Mouse (Mus musculus) intestine, postnatal 0 days (tissue): ENCODE results near the gene Tmem151a. TPM values are rescaled to one million over a fixed set of nuclear protein-coding genes. Genes with fewer than 3 reads are reported as not detected.
A peak's percentile ranks its signal among the peaks of the same experiment; 100 is the strongest.

Experiments
- ATAC-seq: fragments of 200-750 bp; cut with Nextera tagmentation; 2 replicates; pipeline ENCODE4 v1.8.0; 2017; ENCODE audit warnings: mild to moderate bottlenecking, moderate TSS enrichment, moderate library complexity
- H3K27ac ChIP-seq: fragments of 300-500 bp; sonication (generic); 2 replicates; pipeline ENCODE4 v1.5.1; 2014; ENCODE audit warnings: mild to moderate bottlenecking, low read depth, low read length, moderate library complexity
- H3K27me3 ChIP-seq: fragments of 300-500 bp; sonication (generic); replicated peaks from 2 replicates; pipeline ENCODE4 v1.6.1; 2014; ENCODE audit warnings: low read length, mixed read lengths; ENCODE audit not compliant: control insufficient read depth, insufficient read depth
- H3K36me3 ChIP-seq: fragments of 300-500 bp; sonication (generic); 2 replicates; pipeline ENCODE4 v1.6.1; 2014; ENCODE audit warnings: mild to moderate bottlenecking, moderate library complexity; ENCODE audit not compliant: control insufficient read depth, insufficient read depth
- H3K4me1 ChIP-seq: fragments of 300-500 bp; sonication (generic); replicated peaks from 2 replicates; pipeline ENCODE4 v1.6.1; 2014; ENCODE audit warnings: antibody characterized with exemption, low read length, mixed read lengths; ENCODE audit not compliant: control insufficient read depth, insufficient read depth
- H3K4me2 ChIP-seq: fragments of 300-500 bp; sonication (generic); replicated peaks from 2 replicates; pipeline ENCODE4 v1.6.1; 2014; ENCODE audit warnings: low read depth, mild to moderate bottlenecking, moderate library complexity
- H3K4me3 ChIP-seq: fragments of 300-500 bp; sonication (generic); 2 replicates; pipeline ENCODE4 v1.5.1; 2014; ENCODE audit warnings: low read depth, low read length
- H3K9ac ChIP-seq: fragments of 300-500 bp; sonication (generic); 2 replicates; pipeline ENCODE4 v1.6.1; 2014; ENCODE audit warnings: mild to moderate bottlenecking, low read depth, low read length
- H3K9me3 ChIP-seq: fragments of 300-500 bp; sonication (generic); 2 replicates; pipeline ENCODE4 v1.6.1; 2016; ENCODE audit warnings: mixed run types; ENCODE audit not compliant: control insufficient read depth
- CTCF ChIP-seq: sonication (generic); IDR thresholded peaks from 2 replicates; pipeline ENCODE4 v1.5.1; 2016; ENCODE audit warnings: low read depth, mild to moderate bottlenecking, control low read depth, antibody characterized with exemption, moderate library complexity
- whole genome bisulfite sequencing: fragments of 180-500 bp; shearing (Covaris S2); extraction: QIAGEN DNeasy Blood & Tissue Kit; methylation state at CpG from one replicate; pipeline ENCODE4 v1.1.7; 2014; 5-methylcytosine and 5-hydroxymethylcytosine counted together
- polyA plus RNA-seq: library from polyadenylated mRNA; unstranded; fragments of >200 nt; fragmentation: Nextera tagmentation; extraction: Ambion mirVana; gene quantifications from 2 replicates; pipeline ENCODE4 v1.2.1, GENCODE M21; 2015

Tmem151a gene
- polyA plus RNA-seq, 1 experiment from 2014 or later, result 4.0 TPM

GRCm38 (mm10) chr19:5079279-5079678 is 6.1 kb downstream of the Tmem151a start:
- no peak for ATAC-seq
- Histone ChIP-seq H3K27ac (no peak overlapping the region), H3K4me3 (no peak overlapping the region), H3K9me3 (no peaks in the 10 kb centered on the region), H3K27me3 (peaks cover 37% of the 10 kb centered on the region), H3K4me2 (no peak overlapping the region), H3K4me1 (no peaks in the 10 kb centered on the region), H3K9ac (no peak overlapping the region), H3K36me3 (no peaks in the 10 kb centered on the region)
- 100% methylated on average over 1 of the region's 1 CpGs for WGBS
- TF ChIP-seq CTCF, result peak; percentile 31; the same call in 1 of the 2 replicates

- Histone ChIP-seq H3K9ac (no peak overlapping the region), H3K4me1 (no peaks in the 10 kb centered on the region), H3K27me3 (peaks cover 17% of the 10 kb centered on the region), H3K4me3 (peak overlapping the region; percentile 38; the same call in 1 of the 2 replicates), H3K27ac (no peak overlapping the region), H3K4me2 (peak overlapping the region; percentile 65), H3K9me3 (no peaks in the 10 kb centered on the region), H3K36me3 (no peaks in the 10 kb centered on the region)
- ATAC-seq, result no peak
- TF ChIP-seq CTCF, result no peak
- WGBS, result 18% methylated on average over 5 of the region's 5 CpGs
Measured at GRCm38 (mm10) chr19:5073518-5073917, 11.8 kb downstream of the Tmem151a start.

DNA sequence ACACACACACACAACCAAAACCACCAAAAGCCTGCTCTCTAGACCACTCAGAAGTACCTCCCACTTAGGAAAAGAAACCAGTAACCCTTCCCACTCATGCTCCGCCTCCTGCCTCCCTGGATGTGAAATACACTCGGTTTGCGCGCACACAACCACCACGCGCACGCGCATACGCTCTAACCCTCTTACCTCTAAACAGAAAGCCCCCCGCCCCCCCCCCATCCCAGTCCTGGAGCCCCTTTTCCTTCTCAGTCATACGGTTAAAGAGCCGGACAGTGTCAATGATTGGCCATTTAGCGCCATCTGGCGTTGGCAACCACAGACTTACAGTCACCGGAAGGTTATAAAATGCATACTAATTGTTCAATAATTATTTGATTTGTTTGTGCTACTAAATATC is 12.3 kb downstream of the Tmem151a start:
- ATAC-seq, result no peak
- peaks cover 21% of the 10 kb centered on the region for H3K27me3 ChIP-seq
- H3K27ac ChIP-seq, result no peak overlapping the region
- H3K4me1 ChIP-seq, result no peaks in the 10 kb centered on the region
- H3K9ac ChIP-seq, result no peak overlapping the region
- H3K9me3 ChIP-seq, result no peaks in the 10 kb centered on the region
- TF ChIP-seq CTCF, result peak; percentile 77
- WGBS, result 2% methylated on average over 15 of the region's 15 CpGs
- H3K4me2 ChIP-seq, result peak overlapping the region; percentile 65
- H3K4me3 ChIP-seq, result peak overlapping the region; percentile 38
- H3K36me3 ChIP-seq, result no peaks in the 10 kb centered on the region

GRCm38 (mm10) chr19:5072389-5073019 is 12.8 kb downstream of the Tmem151a start:
- Histone ChIP-seq H3K4me2 (peak overlapping the region; percentile 65), H3K27ac (peak overlapping the region; percentile 6; the same call in 1 of the 2 replicates), H3K27me3 (peaks cover 24% of the 10 kb centered on the region), H3K9me3 (no peaks in the 10 kb centered on the region), H3K9ac (no peak overlapping the region), H3K36me3 (no peaks in the 10 kb centered on the region), H3K4me3 (peak overlapping the region; percentile 38), H3K4me1 (no peaks in the 10 kb centered on the region)
- WGBS, result 3% methylated on average over 20 of the region's 20 CpGs
- peak; percentile 12; the same call in 1 of the 2 replicates for TF ChIP-seq CTCF
- peak; percentile 19; the same call in 1 of the 2 replicates for ATAC-seq

DNA sequence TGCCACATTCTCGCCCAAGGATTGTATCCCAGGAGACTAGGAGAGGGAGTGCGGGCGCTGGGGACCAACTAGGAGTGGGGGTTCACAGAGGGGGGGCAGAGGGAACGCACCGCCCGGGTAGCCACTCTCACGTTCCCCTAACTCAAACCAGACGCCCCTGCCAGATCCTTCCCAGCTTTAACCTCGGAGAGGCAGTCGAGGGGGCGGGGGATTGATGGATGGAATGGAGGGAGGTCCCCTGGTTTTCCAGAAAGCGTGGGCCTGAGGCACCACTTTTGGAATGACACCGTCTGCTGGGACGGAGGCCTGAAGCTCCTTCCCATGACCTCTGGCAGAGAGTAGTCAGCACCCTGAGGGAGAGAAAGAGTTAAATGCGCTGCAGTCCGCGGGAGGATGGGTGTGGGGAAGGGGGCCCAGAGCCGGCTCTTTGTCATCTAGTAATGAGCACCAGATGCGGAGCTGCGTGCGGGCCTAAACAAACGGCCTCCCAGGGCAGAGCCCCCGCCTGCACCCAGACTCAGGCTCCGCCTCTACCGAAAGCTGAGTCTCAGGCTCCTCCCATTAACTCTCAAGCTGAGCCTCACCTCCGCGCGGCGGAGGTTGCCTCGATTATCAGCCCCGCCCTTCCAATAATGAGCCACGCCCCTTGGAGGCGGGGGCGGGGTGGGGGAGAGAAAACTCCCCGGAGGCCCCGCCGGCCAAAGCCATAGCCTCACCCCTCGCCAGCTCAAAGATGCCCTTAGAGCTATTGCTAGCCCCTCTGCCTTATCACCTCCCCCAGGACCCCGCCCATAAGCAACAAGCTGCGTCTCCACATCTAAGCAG is 13.6 kb downstream of the Tmem151a start:
- 2% methylated on average over 40 of the region's 40 CpGs for WGBS
- Histone ChIP-seq H3K9me3 (no peaks in the 10 kb centered on the region), H3K27me3 (peaks cover 32% of the 10 kb centered on the region), H3K4me1 (no peaks in the 10 kb centered on the region), H3K4me2 (peak overlapping the region; percentile 65), H3K36me3 (no peaks in the 10 kb centered on the region), H3K4me3 (peak overlapping the region; percentile 38), H3K27ac (peak overlapping the region; percentile 63), H3K9ac (0 out of 2 replicates have a peak overlapping the region, but pooled peaks have one; percentile 4)
- ATAC-seq, result peak; percentile 77
- no peak for TF ChIP-seq CTCF

DNA sequence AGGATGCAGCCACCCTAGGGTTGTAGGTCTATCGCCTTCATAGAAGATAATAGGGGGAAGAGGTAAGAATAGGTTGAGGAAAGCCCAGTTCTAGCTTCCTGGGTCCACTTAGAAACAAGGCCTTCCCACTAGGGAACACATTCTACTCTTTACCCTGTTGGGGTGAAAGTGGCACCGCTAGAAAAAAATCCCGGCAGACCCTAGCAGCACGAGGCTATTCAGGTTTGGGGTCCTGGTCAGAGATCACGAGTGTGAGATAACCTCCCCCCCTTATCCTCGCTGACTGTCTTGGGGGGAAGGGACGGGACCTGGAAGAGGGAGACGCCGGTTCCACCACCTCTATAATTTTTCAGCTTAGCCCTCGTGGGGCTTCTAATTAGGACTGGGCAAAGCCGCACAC is 14.3 kb downstream of the Tmem151a start:
- H3K9ac ChIP-seq, result no peak overlapping the region
- no peak overlapping the region for H3K27ac ChIP-seq
- H3K36me3 ChIP-seq, result no peaks in the 10 kb centered on the region
- no peak for TF ChIP-seq CTCF
- peak overlapping the region; percentile 38 for H3K4me3 ChIP-seq
- ATAC-seq, result no peak
- H3K4me2 ChIP-seq, result peak overlapping the region; percentile 65
- H3K4me1 ChIP-seq, result no peaks in the 10 kb centered on the region
- 18% methylated on average over 11 of the region's 11 CpGs for WGBS
- peaks cover 33% of the 10 kb centered on the region for H3K27me3 ChIP-seq
- no peaks in the 10 kb centered on the region for H3K9me3 ChIP-seq
